Mouse (Mus musculus) liver, adult 2 months (tissue): ENCODE results near the gene Gm5152.
"Not testable (repeated sequence)": the region's sequence is repeated elsewhere in the genome, so short reads cannot be mapped to it uniquely, and the experiment has no call there.

ENCODE experiments used
- CTCF ChIP-seq: fragments of 200-500 bp; IDR thresholded peaks from 2 replicates; pipeline ENCODE4 v1.5.1; 2011; ENCODE audit warnings: low read depth, low read length, control low read depth
- POLR2A ChIP-seq: fragments of 200-500 bp; IDR thresholded peaks from 2 replicates; pipeline ENCODE4 v1.6.1; 2011; ENCODE audit warnings: low read length, control low read depth; ENCODE audit not compliant: insufficient read depth; ENCODE audit errors: extremely low read depth

- not testable (repeated sequence) for TF ChIP-seq CTCF, POLR2A
These were observed 8.4 kb upstream of the Gm5152 start for GRCm38 (mm10) chr5:10254768-10255167.
